Mouse (Mus musculus): ENCODE results near the gene Ubfd1.

- peak; percentile 90 for TF ChIP-seq CTCF (IDR thresholded peaks at IDR 0.05; ENCODE audit: low read depth)
- no peak for TF ChIP-seq EP300 (optimal IDR thresholded peaks at IDR 0.05)
Measured at GRCm38 (mm10) chr7:122099222-122099621, 32.2 kb downstream of the Ubfd1 start.
